Mouse (Mus musculus): ENCODE data around the gene Pou3f3. TPM values are rescaled to one million over a fixed set of nuclear protein-coding genes. Genes with fewer than 3 reads are reported as not detected.

Gene Pou3f3
- polyA plus RNA-seq, 1 experiment: 0.09 TPM

DNA sequence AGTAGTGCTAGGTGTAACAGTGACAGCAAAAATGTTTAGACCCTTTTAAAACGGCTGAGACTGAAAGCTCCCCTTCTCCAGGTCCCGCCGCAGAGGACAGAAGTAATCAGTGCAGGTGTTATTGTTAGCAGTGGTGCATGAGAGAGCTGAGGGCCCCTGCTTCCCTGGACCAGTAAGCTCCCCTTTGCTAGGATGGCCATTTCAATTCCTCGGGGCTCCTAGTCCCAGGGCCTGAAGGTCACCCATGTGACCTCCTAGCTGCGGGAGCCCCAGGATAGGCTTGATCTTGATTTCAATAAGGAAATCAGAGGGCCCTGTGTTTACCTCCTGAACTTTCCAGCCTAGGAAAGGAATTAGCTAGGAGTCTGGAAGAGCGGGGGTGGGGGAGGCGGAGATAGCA is 7.9 kb downstream of the Pou3f3 start:
- H3K36me3 ChIP-seq (ENCODE audit: control insufficient read depth, insufficient read depth, low read length): no peaks in the 10 kb centered on the region
- TF ChIP-seq CTCF (IDR thresholded peaks at IDR 0.05; ENCODE audit: borderline replicate concordance, control insufficient read depth, extremely low read depth, insufficient read depth, low read length, poor library complexity) (no peak), POLR2A (IDR thresholded peaks at IDR 0.05; ENCODE audit: control insufficient read depth, extremely low read depth, insufficient read depth, low read length, poor library complexity) (no peak)
- DNase-seq: no peak
- H3K27ac ChIP-seq (ENCODE audit: control insufficient read depth, insufficient read depth, low read length): no peak overlapping the region
- peaks cover 23% of the 10 kb centered on the region for H3K27me3 ChIP-seq (ENCODE audit: control insufficient read depth, insufficient read depth, low read length)
- H3K4me1 ChIP-seq (replicated peaks; ENCODE audit: control insufficient read depth, insufficient read depth, low read length): no peaks in the 10 kb centered on the region
- no peak overlapping the region for H3K4me3 ChIP-seq (ENCODE audit: control insufficient read depth, insufficient read depth, low read length)
- WGBS: 25% methylated on average over 7 of the region's 7 CpGs

DNA sequence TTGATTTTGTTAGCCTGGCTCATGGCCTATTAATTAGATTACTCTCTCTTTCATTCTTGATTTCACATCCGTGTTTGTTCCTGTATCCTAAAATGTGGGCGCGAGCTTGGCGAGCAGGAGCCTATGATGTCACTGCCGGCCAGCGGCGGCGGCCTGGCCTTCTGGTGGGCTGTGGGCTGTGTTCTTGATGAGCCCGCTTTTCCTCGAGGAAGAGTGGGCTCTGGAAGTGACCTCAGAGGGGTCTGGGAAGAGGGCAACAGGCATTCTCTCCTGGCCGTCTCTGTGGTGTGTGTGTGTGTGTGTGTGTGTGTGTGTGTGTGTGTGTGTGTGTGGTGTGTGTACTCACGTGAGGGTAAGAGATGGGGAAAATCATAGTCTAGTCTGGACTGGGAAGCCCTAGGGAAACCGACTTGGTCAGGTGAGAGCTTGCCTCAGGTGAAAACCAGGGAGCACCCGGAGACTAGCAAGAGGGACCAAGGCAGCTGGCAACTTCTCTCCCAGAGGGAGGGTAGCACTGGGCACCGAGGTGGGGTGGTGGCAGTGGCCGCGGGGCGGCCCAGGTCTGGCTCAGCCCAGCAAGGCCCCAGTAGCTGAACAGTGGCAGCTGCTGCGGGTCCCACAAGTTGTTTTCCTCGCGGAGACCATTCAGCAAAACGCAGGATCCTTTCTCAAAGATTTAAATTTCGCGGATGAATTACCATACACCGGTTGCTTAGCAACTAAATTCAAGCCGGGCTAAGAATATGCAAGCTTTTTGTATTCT is 8.5 kb downstream of the Pou3f3 start:
- 9% methylated on average over 26 of the region's 26 CpGs for WGBS
- Histone ChIP-seq H3K27me3 (ENCODE audit: control insufficient read depth, insufficient read depth, low read length) (peaks cover 18% of the 10 kb centered on the region; the same call in 1 of the 2 replicates), H3K4me1 (replicated peaks; ENCODE audit: control insufficient read depth, insufficient read depth, low read length) (no peaks in the 10 kb centered on the region), H3K4me3 (ENCODE audit: control insufficient read depth, insufficient read depth, low read length) (no peak overlapping the region), H3K36me3 (ENCODE audit: control insufficient read depth, insufficient read depth, low read length) (no peaks in the 10 kb centered on the region), H3K27ac (ENCODE audit: control insufficient read depth, insufficient read depth, low read length) (no peak overlapping the region)
- DNase-seq: no peak
- TF ChIP-seq POLR2A (IDR thresholded peaks at IDR 0.05; ENCODE audit: control insufficient read depth, extremely low read depth, insufficient read depth, low read length, poor library complexity) (no peak), CTCF (IDR thresholded peaks at IDR 0.05; ENCODE audit: borderline replicate concordance, control insufficient read depth, extremely low read depth, insufficient read depth, low read length, poor library complexity) (no peak)

DNA sequence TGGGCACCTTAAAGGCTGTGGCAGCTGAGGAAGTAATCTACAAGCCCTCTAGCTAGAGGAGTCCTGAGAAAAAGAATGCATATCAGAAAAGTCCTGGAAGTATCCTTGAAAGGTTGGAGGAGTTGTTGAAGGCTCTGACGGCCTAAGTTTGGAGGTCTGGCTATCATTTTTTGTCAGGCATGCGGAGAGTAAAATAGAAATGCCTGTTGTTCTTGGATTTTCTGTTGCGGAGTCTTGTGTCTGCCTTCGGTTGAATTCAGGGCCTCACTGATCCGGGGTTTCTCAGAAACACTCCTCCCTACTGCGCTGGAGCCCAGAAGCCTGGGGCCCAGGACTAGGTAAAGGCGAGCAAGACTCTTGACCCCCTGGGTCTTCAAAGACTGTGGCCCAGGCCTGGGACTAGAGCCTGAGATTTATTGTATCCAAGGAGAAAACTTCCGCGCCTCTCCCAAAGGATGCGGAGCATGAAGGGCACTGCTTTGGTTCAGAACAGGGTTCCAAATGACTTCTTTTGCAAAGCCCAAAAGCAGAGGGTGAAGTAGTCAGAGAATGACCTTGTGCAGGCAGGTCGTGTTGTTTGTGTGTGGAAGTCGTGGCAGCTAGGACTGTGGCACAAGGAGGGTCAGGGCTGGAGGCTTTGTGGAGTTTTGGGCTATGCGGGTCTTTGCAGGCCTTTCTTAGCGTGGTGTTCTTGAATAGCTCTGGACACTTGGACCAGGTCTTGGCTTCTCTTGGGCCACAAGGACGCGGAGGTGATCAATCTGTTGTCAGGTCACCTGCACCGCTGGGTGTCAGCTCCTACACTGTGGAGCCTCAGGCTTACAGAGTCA is 9.6 kb downstream of the Pou3f3 start:
- H3K4me1 ChIP-seq (replicated peaks; ENCODE audit: control insufficient read depth, insufficient read depth, low read length): no peaks in the 10 kb centered on the region
- DNase-seq: no peak
- TF ChIP-seq POLR2A (IDR thresholded peaks at IDR 0.05; ENCODE audit: control insufficient read depth, extremely low read depth, insufficient read depth, low read length, poor library complexity) (no peak), CTCF (IDR thresholded peaks at IDR 0.05; ENCODE audit: borderline replicate concordance, control insufficient read depth, extremely low read depth, insufficient read depth, low read length, poor library complexity) (no peak)
- H3K27me3 ChIP-seq (ENCODE audit: control insufficient read depth, insufficient read depth, low read length): peaks cover 18% of the 10 kb centered on the region; the same call in 1 of the 2 replicates
- no peak overlapping the region for H3K4me3 ChIP-seq (ENCODE audit: control insufficient read depth, insufficient read depth, low read length)
- H3K36me3 ChIP-seq (ENCODE audit: control insufficient read depth, insufficient read depth, low read length): no peaks in the 10 kb centered on the region
- 12% methylated on average over 17 of the region's 17 CpGs for WGBS
- no peak overlapping the region for H3K27ac ChIP-seq (ENCODE audit: control insufficient read depth, insufficient read depth, low read length)

DNA sequence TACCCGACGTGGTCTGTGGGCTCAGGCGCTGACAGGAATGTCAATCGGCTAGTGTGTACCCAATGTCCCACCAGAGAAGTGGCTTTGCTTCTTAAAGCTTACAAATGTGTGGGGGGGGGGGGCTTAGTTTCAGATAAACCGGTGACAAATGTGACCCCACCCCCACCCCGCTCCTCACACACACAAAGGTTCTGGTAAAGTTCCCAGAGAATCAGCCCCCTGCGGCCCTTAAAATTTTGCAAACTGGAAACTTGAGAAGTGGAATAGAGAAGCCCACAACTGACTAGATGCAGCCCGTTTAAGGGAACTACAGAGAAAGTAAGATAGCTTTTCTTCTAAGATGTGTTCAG is 10.2 kb downstream of the Pou3f3 start:
- WGBS: 7% methylated on average over 8 of the region's 8 CpGs
- Histone ChIP-seq H3K27ac (ENCODE audit: control insufficient read depth, insufficient read depth, low read length) (no peak overlapping the region), H3K4me3 (ENCODE audit: control insufficient read depth, insufficient read depth, low read length) (no peak overlapping the region), H3K27me3 (ENCODE audit: control insufficient read depth, insufficient read depth, low read length) (peaks cover 18% of the 10 kb centered on the region; the same call in 1 of the 2 replicates), H3K36me3 (ENCODE audit: control insufficient read depth, insufficient read depth, low read length) (no peaks in the 10 kb centered on the region), H3K4me1 (replicated peaks; ENCODE audit: control insufficient read depth, insufficient read depth, low read length) (no peaks in the 10 kb centered on the region)
- TF ChIP-seq POLR2A (IDR thresholded peaks at IDR 0.05; ENCODE audit: control insufficient read depth, extremely low read depth, insufficient read depth, low read length, poor library complexity) (no peak), CTCF (IDR thresholded peaks at IDR 0.05; ENCODE audit: borderline replicate concordance, control insufficient read depth, extremely low read depth, insufficient read depth, low read length, poor library complexity) (no peak)
- DNase-seq: no peak

DNA sequence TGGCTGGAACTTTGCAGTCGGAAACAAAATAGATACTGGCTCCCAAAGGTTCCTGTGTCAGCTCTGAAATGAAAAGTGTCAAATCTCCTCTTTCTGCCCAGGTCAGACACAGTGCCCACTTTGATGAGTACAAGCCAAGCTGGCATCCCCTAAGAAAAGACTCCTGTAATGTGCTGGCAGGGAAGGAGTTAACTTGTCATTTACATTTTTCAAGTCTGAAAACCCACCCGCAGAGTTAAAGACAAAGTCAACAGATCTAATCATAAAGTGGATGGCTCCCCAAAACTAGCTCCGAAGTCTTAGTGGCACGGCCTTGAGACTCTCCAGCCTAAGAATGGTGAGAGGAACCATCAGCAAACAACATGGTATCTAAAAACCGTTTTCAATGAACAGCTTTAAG is 11.6 kb downstream of the Pou3f3 start:
- H3K4me3 ChIP-seq (ENCODE audit: control insufficient read depth, insufficient read depth, low read length): no peak overlapping the region
- no peak for TF ChIP-seq CTCF (IDR thresholded peaks at IDR 0.05; ENCODE audit: borderline replicate concordance, control insufficient read depth, extremely low read depth, insufficient read depth, low read length, poor library complexity)
- TF ChIP-seq POLR2A (IDR thresholded peaks at IDR 0.05; ENCODE audit: control insufficient read depth, extremely low read depth, insufficient read depth, low read length, poor library complexity): no peak
- H3K4me1 ChIP-seq (replicated peaks; ENCODE audit: control insufficient read depth, insufficient read depth, low read length): no peaks in the 10 kb centered on the region
- 11% methylated on average over 5 of the region's 5 CpGs for WGBS
- no peak overlapping the region for H3K27ac ChIP-seq (ENCODE audit: control insufficient read depth, insufficient read depth, low read length)
- H3K36me3 ChIP-seq (ENCODE audit: control insufficient read depth, insufficient read depth, low read length): no peaks in the 10 kb centered on the region
- peaks cover 22% of the 10 kb centered on the region for H3K27me3 ChIP-seq (ENCODE audit: control insufficient read depth, insufficient read depth, low read length)
- no peak for DNase-seq

DNA sequence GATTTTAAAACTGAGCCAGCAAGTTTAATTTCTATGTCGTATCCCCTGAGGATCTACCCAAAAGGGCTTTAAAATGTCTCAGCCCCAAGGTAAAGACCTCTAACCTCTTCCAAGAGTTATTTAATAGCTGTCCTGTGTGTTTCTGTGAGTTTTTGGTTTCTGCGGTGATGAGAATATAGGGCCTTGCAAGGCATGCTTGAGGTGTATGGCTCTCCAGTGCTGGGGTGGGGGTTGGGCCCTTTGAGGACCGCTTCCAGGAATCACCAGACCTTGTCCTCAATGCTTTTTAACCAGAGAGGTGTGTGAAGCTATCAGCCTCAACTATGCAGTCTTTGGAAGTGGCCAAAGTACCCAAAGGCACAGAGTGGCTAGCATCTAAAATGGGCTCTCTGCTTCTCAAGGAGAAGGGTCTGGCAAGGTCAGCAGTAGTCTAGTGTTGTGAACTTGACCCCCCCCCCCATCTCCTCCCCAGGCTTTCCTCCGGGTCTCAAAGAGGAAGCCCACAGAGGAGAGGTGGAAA is 12.1 kb downstream of the Pou3f3 start:
- Histone ChIP-seq H3K36me3 (ENCODE audit: control insufficient read depth, insufficient read depth, low read length) (no peaks in the 10 kb centered on the region), H3K4me1 (replicated peaks; ENCODE audit: control insufficient read depth, insufficient read depth, low read length) (no peaks in the 10 kb centered on the region), H3K27ac (ENCODE audit: control insufficient read depth, insufficient read depth, low read length) (no peak overlapping the region), H3K27me3 (ENCODE audit: control insufficient read depth, insufficient read depth, low read length) (peaks cover 22% of the 10 kb centered on the region), H3K4me3 (ENCODE audit: control insufficient read depth, insufficient read depth, low read length) (no peak overlapping the region)
- WGBS: 11% methylated on average over 4 of the region's 4 CpGs
- no peak for DNase-seq
- TF ChIP-seq CTCF (IDR thresholded peaks at IDR 0.05; ENCODE audit: borderline replicate concordance, control insufficient read depth, extremely low read depth, insufficient read depth, low read length, poor library complexity) (no peak), POLR2A (IDR thresholded peaks at IDR 0.05; ENCODE audit: control insufficient read depth, extremely low read depth, insufficient read depth, low read length, poor library complexity) (no peak)
